Mouse (Mus musculus) limb, embryonic 14.5 days (tissue): ENCODE data around the gene Zbtb12. TPM values are rescaled to one million over a fixed set of nuclear protein-coding genes. Genes with fewer than 3 reads are reported as not detected.

Experiments
- ATAC-seq: fragments of 200-750 bp; cut with Nextera tagmentation; 2 replicates; pipeline ENCODE4 v1.8.0; 2017; ENCODE audit warnings: low read depth, moderate number of reproducible peaks, moderate TSS enrichment; ENCODE audit not compliant: low FRiP score
- DNase-seq: peaks from one replicate; pipeline ENCODE4 v3.0.0-alpha.2; 2015; ENCODE audit warnings: low spot score
- H3K27ac ChIP-seq: fragments of 300-500 bp; sonication (generic); replicated peaks from 2 replicates; pipeline ENCODE4 v1.5.1; 2014; ENCODE audit warnings: low read depth, mild to moderate bottlenecking, low read length, moderate library complexity, mixed read lengths
- H3K27me3 ChIP-seq: fragments of 300-500 bp; sonication (generic); 2 replicates; pipeline ENCODE4 v1.6.1; 2014; ENCODE audit warnings: low read length, mixed read lengths; ENCODE audit not compliant: control insufficient read depth, insufficient read depth
- H3K36me3 ChIP-seq: fragments of 300-500 bp; sonication (generic); 2 replicates; pipeline ENCODE4 v1.6.1; 2014; ENCODE audit warnings: mild to moderate bottlenecking, low read length, moderate library complexity, mixed read lengths; ENCODE audit not compliant: control insufficient read depth, insufficient read depth
- H3K4me1 ChIP-seq: fragments of 300-500 bp; sonication (generic); 2 replicates; pipeline ENCODE4 v1.6.1; 2014; ENCODE audit warnings: antibody characterized with exemption, low read length, mixed read lengths; ENCODE audit not compliant: control insufficient read depth, insufficient read depth
- H3K4me2 ChIP-seq: fragments of 300-500 bp; sonication (generic); replicated peaks from 2 replicates; pipeline ENCODE4 v1.6.1; 2014; ENCODE audit warnings: low read depth, mild to moderate bottlenecking, low read length, moderate library complexity; ENCODE audit not compliant: severe bottlenecking
- H3K4me3 ChIP-seq: fragments of 300-500 bp; sonication (generic); replicated peaks from 2 replicates; pipeline ENCODE4 v1.5.1; 2014; ENCODE audit warnings: low read length
- H3K9ac ChIP-seq: fragments of 300-500 bp; sonication (generic); 2 replicates; pipeline ENCODE4 v1.6.1; 2014; ENCODE audit warnings: mild to moderate bottlenecking, low read depth, low read length, moderate library complexity; ENCODE audit not compliant: severe bottlenecking
- H3K9me3 ChIP-seq: fragments of 300-500 bp; sonication (generic); 2 replicates; pipeline ENCODE4 v1.6.1; 2016; ENCODE audit warnings: low read length; ENCODE audit not compliant: control insufficient read depth
- POLR2A ChIP-seq: fragments of 200-500 bp; IDR thresholded peaks from 2 replicates; pipeline ENCODE4 v1.8.0; 2012; ENCODE audit warnings: inconsistent platforms, mild to moderate bottlenecking, moderate library complexity, borderline replicate concordance; ENCODE audit not compliant: insufficient read depth, insufficient read length; ENCODE audit errors: extremely low read depth
- WGBS: fragments of 180-500 bp; shearing (Covaris S2); extraction: QIAGEN DNeasy Blood & Tissue Kit; methylation state at CpG from one replicate; pipeline ENCODE4 v1.1.7; 2014; 5-methylcytosine and 5-hydroxymethylcytosine counted together
- polyA plus RNA-seq, 2 experiments: library from polyadenylated mRNA; depleted of rRNA in 1 of 2; stranded (reverse) in 1 of 2; unstranded in 1 of 2; fragments of >200 nt; fragmentation: Nextera tagmentation in 1 of 2; extraction: Ambion mirVana in 1 of 2; gene quantifications; 2 replicates each; pipeline versions ENCODE4 v1.2.1 to v1.2.3; 2012 to 2014

The Zbtb12 gene
- polyA plus RNA-seq, 2 experiments: 1.5 to 44.3 TPM

DNA sequence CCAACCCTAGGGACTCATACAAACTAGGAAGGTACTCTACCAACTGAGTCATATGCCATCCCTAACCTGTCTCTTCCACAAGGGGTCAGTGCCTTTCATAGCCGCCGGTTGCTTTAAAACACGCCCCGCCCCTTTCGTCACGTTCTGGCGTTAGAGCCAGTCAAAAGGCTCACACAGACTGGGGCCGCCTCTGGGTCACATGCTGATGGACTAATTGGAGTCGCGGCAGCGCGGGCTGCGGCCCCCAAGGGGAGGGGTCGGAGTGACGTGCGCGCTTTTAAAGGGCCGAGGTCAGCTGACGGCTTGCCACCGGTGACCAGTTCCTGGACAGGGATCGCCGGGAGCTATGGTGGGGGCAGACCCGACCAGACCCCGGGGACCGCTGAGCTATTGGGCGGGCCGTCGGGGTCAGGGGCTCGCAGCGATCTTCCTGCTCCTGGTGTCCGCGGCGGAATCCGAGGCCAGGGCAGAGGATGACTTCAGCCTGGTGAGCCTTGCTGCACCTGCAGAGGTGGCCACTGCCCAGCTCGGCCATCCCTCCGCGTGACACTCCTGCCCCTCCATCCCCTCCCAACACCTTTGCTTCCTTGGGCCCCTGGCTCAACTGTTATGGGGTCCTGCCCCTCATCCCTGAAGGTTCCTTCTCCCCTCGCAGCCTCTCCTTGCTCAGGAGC, 51.9 kb downstream of the Zbtb12 start, which contains the start of gene Neu1:
Gene Neu1 (plus strand): TSS at position 193 of the 674 bp plus-strand sequence.
- Histone ChIP-seq H3K36me3 (peaks cover 12% of the 10 kb centered on the region), H3K27me3 (no peaks in the 10 kb centered on the region), H3K9me3 (no peaks in the 10 kb centered on the region), H3K27ac (no peak within 1 kb of the TSS), H3K4me1 (peaks cover 5% of the 10 kb centered on the region), H3K9ac (peak within 1 kb of the TSS; percentile 65), H3K4me2 (peak within 1 kb of the TSS; percentile 96), H3K4me3 (peak within 1 kb of the TSS; percentile 68)
- peak; percentile 97 for DNase-seq
- TF ChIP-seq POLR2A: no peak
- peak; percentile 97 for ATAC-seq
- under 1% methylated on average over 36 of the region's 38 CpGs for WGBS

DNA sequence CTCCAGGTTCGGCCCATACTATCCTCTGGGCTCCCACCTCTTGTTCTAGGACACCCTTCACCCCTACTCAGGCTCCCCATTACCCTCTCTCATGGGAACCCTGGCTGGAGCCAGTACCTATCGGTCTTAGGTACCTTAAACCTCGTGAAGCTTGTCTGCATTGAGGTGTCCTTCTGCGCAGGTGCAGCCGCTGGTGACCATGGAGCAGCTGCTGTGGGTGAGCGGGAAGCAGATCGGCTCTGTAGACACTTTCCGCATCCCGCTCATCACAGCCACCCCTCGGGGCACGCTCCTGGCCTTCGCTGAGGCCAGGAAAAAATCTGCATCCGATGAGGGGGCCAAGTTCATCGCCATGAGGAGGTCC, 52.4 kb downstream of the Zbtb12 start:
- H3K36me3 ChIP-seq: peaks cover 12% of the 10 kb centered on the region
- peak overlapping the region; percentile 68 for H3K4me3 ChIP-seq
- DNase-seq (no peak), ATAC-seq (no peak)
- peak overlapping the region; percentile 65 for H3K9ac ChIP-seq
- TF ChIP-seq POLR2A: no peak
- H3K27me3 ChIP-seq: no peaks in the 10 kb centered on the region
- no peak overlapping the region for H3K27ac ChIP-seq
- H3K4me2 ChIP-seq: peak overlapping the region; percentile 96
- H3K4me1 ChIP-seq: peaks cover 5% of the 10 kb centered on the region
- no peaks in the 10 kb centered on the region for H3K9me3 ChIP-seq
- 9% methylated on average over 14 of the region's 14 CpGs for WGBS

DNA sequence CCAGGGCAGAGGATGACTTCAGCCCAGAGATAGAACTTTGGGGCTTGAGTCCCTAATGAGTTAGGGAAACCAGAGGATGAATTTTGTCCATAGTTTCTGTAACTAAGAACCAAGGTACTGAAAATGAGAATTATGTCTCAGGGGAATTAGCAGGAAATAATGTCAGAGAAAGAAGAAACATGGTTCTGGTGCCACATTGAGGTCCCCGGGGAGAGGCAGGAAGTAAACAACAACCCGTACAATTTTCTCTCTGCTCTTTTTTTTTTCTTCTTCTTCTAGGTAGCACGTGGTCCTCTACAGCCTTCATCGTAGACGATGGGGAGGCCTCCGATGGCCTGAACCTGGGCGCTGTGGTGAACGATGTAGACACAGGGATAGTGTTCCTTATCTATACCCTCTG, 53.0 kb downstream of the Zbtb12 start:
- Histone ChIP-seq H3K36me3 (peaks cover 12% of the 10 kb centered on the region), H3K27ac (no peak overlapping the region), H3K4me1 (peaks cover 5% of the 10 kb centered on the region), H3K4me3 (peak overlapping the region; percentile 68), H3K27me3 (no peaks in the 10 kb centered on the region), H3K4me2 (peak overlapping the region; percentile 96), H3K9ac (peak overlapping the region; percentile 65; the same call in 1 of the 2 replicates), H3K9me3 (no peaks in the 10 kb centered on the region)
- DNase-seq: no peak
- no peak for TF ChIP-seq POLR2A
- 92% methylated on average over 8 of the region's 8 CpGs for WGBS
- ATAC-seq: no peak

DNA sequence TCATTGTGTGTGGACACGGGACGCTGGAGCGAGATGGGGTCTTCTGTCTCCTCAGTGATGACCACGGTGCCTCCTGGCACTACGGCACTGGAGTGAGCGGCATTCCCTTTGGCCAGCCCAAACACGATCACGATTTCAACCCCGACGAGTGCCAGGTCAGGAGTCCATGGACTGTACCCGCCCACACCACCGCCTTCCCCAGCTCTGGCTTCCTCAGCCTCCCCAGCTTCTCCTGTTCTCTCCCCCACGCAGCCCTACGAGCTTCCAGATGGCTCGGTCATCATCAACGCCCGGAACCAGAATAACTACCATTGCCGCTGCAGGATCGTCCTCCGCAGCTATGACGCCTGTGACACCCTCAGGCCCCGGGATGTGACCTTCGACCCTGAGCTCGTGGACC, 54.7 kb downstream of the Zbtb12 start:
- Histone ChIP-seq H3K9ac (no peak overlapping the region), H3K27ac (no peak overlapping the region), H3K36me3 (peaks cover 12% of the 10 kb centered on the region), H3K9me3 (no peaks in the 10 kb centered on the region), H3K27me3 (no peaks in the 10 kb centered on the region), H3K4me1 (peaks cover 5% of the 10 kb centered on the region), H3K4me2 (no peak overlapping the region), H3K4me3 (no peak overlapping the region)
- ATAC-seq (no peak), DNase-seq (no peak)
- no peak for TF ChIP-seq POLR2A
- WGBS: 80% methylated on average over 23 of the region's 24 CpGs

DNA sequence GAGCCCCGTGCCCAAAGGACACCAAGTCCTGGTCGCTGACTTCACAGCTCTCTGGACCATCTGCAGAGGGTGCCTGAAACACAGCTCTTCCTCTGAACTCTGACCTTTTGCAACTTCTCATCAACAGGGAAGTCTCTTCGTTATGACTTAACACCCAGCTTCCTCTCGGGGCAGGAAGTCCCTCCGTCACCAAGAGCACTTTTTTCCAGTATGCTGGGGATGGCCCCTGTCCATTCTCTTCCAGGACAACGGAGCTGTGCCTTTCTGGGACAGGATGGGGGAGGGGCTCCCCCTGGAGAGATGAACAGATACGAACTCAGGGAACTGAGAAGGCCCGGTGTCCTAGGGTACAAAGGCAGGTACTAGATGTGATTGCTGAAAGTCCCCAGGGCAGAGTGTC, 55.5 kb downstream of the Zbtb12 start:
- no peak for TF ChIP-seq POLR2A
- Histone ChIP-seq H3K36me3 (peaks cover 12% of the 10 kb centered on the region), H3K9me3 (no peaks in the 10 kb centered on the region), H3K4me3 (no peak overlapping the region), H3K9ac (no peak overlapping the region), H3K27ac (no peak overlapping the region), H3K4me1 (peaks cover 5% of the 10 kb centered on the region), H3K27me3 (no peaks in the 10 kb centered on the region), H3K4me2 (no peak overlapping the region)
- WGBS: 54% methylated on average over 8 of the region's 8 CpGs
- ATAC-seq (no peak), DNase-seq (no peak)

DNA sequence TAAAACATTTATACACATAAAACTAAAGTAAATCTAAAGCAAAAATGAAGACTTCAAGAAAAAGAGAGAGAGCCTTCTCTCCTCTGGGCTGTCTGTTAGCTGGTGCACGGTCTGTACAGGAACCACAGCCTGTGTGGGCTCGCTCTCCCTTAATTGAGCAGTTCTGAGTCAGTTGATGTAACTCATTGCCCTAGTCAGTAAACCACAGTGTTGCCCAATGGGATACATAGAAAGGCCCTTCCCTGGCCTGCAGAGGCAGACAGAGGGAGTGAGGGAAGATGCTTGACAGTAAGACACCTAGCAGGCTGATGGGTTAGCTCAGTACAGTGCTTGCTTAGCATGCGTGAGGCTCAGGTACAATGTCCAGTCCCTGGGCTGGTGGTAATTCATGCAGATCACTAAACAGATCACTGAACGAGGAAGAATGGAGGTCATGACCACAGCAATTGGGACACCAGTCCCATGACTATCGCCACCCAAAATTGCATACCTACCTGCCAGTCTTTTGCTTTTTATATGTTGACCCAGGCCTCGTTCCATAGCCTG, 58.8 kb downstream of the Zbtb12 start:
- WGBS: 83% methylated on average over 6 of the region's 6 CpGs
- ATAC-seq: no peak
- Histone ChIP-seq H3K27me3 (no peaks in the 10 kb centered on the region), H3K27ac (no peak overlapping the region), H3K9ac (no peak overlapping the region), H3K4me1 (peaks cover 5% of the 10 kb centered on the region), H3K4me2 (no peak overlapping the region), H3K36me3 (peaks cover 12% of the 10 kb centered on the region), H3K9me3 (no peaks in the 10 kb centered on the region), H3K4me3 (no peak overlapping the region)
- no peak for DNase-seq
- TF ChIP-seq POLR2A: no peak
